Mouse (Mus musculus) midbrain, embryonic 16.5 days (tissue): ENCODE results near the gene Lingo4. TPM values are rescaled to one million over a fixed set of nuclear protein-coding genes. Genes with fewer than 3 reads are reported as not detected.

Experiments
- ATAC-seq: fragments of 200-750 bp; cut with Nextera tagmentation; 2 replicates; pipeline ENCODE4 v1.8.0; 2017; ENCODE audit warnings: moderate TSS enrichment
- H3K27ac ChIP-seq: fragments of 300-500 bp; sonication (generic); 2 replicates; pipeline ENCODE4 v1.5.1; 2014; ENCODE audit warnings: mild to moderate bottlenecking, low read length, mixed read lengths
- H3K27me3 ChIP-seq: fragments of 300-500 bp; sonication (generic); 2 replicates; pipeline ENCODE4 v1.6.1; 2014; ENCODE audit warnings: low read depth, low read length, mixed read lengths; ENCODE audit not compliant: control insufficient read depth, insufficient read depth
- H3K36me3 ChIP-seq: fragments of 300-500 bp; sonication (generic); 2 replicates; pipeline ENCODE4 v1.6.1; 2014; ENCODE audit warnings: mild to moderate bottlenecking, low read length, moderate library complexity, mixed read lengths; ENCODE audit not compliant: control insufficient read depth, insufficient read depth
- H3K4me1 ChIP-seq: fragments of 300-500 bp; sonication (generic); 2 replicates; pipeline ENCODE4 v1.6.1; 2014; ENCODE audit warnings: mild to moderate bottlenecking, low read length, mixed read lengths; ENCODE audit not compliant: control insufficient read depth, insufficient read depth
- H3K4me2 ChIP-seq: fragments of 300-500 bp; sonication (generic); 2 replicates; pipeline ENCODE4 v1.6.1; 2014; ENCODE audit warnings: mild to moderate bottlenecking, low read length, mixed read lengths
- H3K4me3 ChIP-seq: fragments of 300-500 bp; sonication (generic); 2 replicates; pipeline ENCODE4 v1.5.1; 2014; ENCODE audit warnings: low read depth, mild to moderate bottlenecking, low read length, moderate library complexity, mixed read lengths
- H3K9ac ChIP-seq: fragments of 300-500 bp; sonication (generic); 2 replicates; pipeline ENCODE4 v1.6.1; 2014; ENCODE audit warnings: low read depth, low read length, mixed read lengths
- H3K9me3 ChIP-seq: fragments of 300-500 bp; sonication (generic); replicated peaks from 2 replicates; pipeline ENCODE4 v1.6.1; 2014; ENCODE audit warnings: mild to moderate bottlenecking, low read length, mixed read lengths; ENCODE audit not compliant: control insufficient read depth, poor library complexity, severe bottlenecking
- whole genome bisulfite sequencing: fragments of 180-500 bp; shearing (Covaris S2); extraction: QIAGEN DNeasy Blood & Tissue Kit; methylation state at CpG from one replicate; pipeline ENCODE4 v1.1.7; 2014; 5-methylcytosine and 5-hydroxymethylcytosine counted together
- polyA plus RNA-seq: library from polyadenylated mRNA; unstranded; fragments of >200 nt; fragmentation: Nextera tagmentation; extraction: Ambion mirVana; gene quantifications from 2 replicates; pipeline ENCODE4 v1.2.1, GENCODE M21; 2015

The Lingo4 gene
- polyA plus RNA-seq, 1 experiment from 2014 or later = 1.6 TPM

GRCm38 (mm10) chr3:94412530-94412929 lies 14.2 kb downstream of the Lingo4 start:
- peak; percentile 72 for ATAC-seq
- 0 out of 2 replicates have a peak, but pooled peaks cover 1% of the 10 kb centered on the region for H3K36me3 ChIP-seq
- H3K27me3 ChIP-seq = no peaks in the 10 kb centered on the region
- WGBS = 1% methylated on average over 25 of the region's 25 CpGs
- peak overlapping the region; percentile 95 for H3K4me2 ChIP-seq
- peak overlapping the region; percentile 80 for H3K9ac ChIP-seq
- H3K9me3 ChIP-seq = no peaks in the 10 kb centered on the region
- H3K4me3 ChIP-seq = peak overlapping the region; percentile 84
- H3K4me1 ChIP-seq = peaks cover 14% of the 10 kb centered on the region
- peak overlapping the region; percentile 87 for H3K27ac ChIP-seq

- ATAC-seq = peak; percentile 100
Measured at GRCm38 (mm10) chr3:94413031-94413679, 14.8 kb downstream of the Lingo4 start, which contains the start of gene Tdrkh. Gene Tdrkh (plus strand): TSS chr3:94413273.

GRCm38 (mm10) chr3:94430980-94431379 lies 32.7 kb downstream of the Lingo4 start:
- Histone ChIP-seq H3K4me3 (no peak overlapping the region), H3K4me2 (no peak overlapping the region), H3K4me1 (no peaks in the 10 kb centered on the region), H3K27me3 (no peaks in the 10 kb centered on the region), H3K27ac (no peak overlapping the region), H3K36me3 (peaks cover 8% of the 10 kb centered on the region; the same call in 1 of the 2 replicates), H3K9me3 (no peaks in the 10 kb centered on the region), H3K9ac (no peak overlapping the region)
- 86% methylated on average over 2 of the region's 2 CpGs for WGBS
- ATAC-seq = no peak

More at GRCm38 (mm10) chr3:94413031-94413679, 14.8 kb downstream of the Lingo4 start, which contains the start of gene Tdrkh:
- Histone ChIP-seq H3K27me3 (no peaks in the 10 kb centered on the region), H3K9ac (peak within 1 kb of the TSS; percentile 82), H3K4me2 (peak within 1 kb of the TSS; percentile 95), H3K9me3 (no peaks in the 10 kb centered on the region), H3K36me3 (no peaks in the 10 kb centered on the region), H3K27ac (peak within 1 kb of the TSS; percentile 87), H3K4me3 (peak within 1 kb of the TSS; percentile 84), H3K4me1 (peaks cover 14% of the 10 kb centered on the region)
- WGBS = 3% methylated on average over 52 of the region's 52 CpGs

GRCm38 (mm10) chr3:94434305-94434704 lies 36.0 kb downstream of the Lingo4 start:
- Histone ChIP-seq H3K9ac (no peak overlapping the region), H3K9me3 (no peaks in the 10 kb centered on the region), H3K36me3 (0 out of 2 replicates have a peak, but pooled peaks cover 4% of the 10 kb centered on the region), H3K4me3 (no peak overlapping the region), H3K4me2 (no peak overlapping the region), H3K27me3 (no peaks in the 10 kb centered on the region), H3K4me1 (no peaks in the 10 kb centered on the region), H3K27ac (no peak overlapping the region)
- ATAC-seq = no peak
- 97% methylated on average over 2 of the region's 2 CpGs for WGBS

- peaks cover 5% of the 10 kb centered on the region; the same call in 1 of the 2 replicates for H3K27me3 ChIP-seq
- H3K4me2 ChIP-seq = no peak overlapping the region
- WGBS = 87% methylated on average over 9 of the region's 9 CpGs
- no peak overlapping the region for H3K9ac ChIP-seq
- no peak for ATAC-seq
- H3K27ac ChIP-seq = no peak overlapping the region
- H3K4me3 ChIP-seq = no peak overlapping the region
- H3K4me1 ChIP-seq = no peaks in the 10 kb centered on the region
- H3K36me3 ChIP-seq = no peaks in the 10 kb centered on the region
- no peaks in the 10 kb centered on the region for H3K9me3 ChIP-seq
Measured at GRCm38 (mm10) chr3:94436420-94436819, 38.1 kb downstream of the Lingo4 start.

- Histone ChIP-seq H3K4me3 (no peak overlapping the region), H3K4me1 (peaks cover 9% of the 10 kb centered on the region), H3K36me3 (peaks cover 6% of the 10 kb centered on the region), H3K27me3 (peaks cover 5% of the 10 kb centered on the region; the same call in 1 of the 2 replicates), H3K4me2 (no peak overlapping the region), H3K9me3 (no peaks in the 10 kb centered on the region), H3K9ac (no peak overlapping the region), H3K27ac (no peak overlapping the region)
- no peak for ATAC-seq
- 36% methylated on average over 3 of the region's 3 CpGs for WGBS
Measured at GRCm38 (mm10) chr3:94441182-94441581, 42.9 kb downstream of the Lingo4 start.

- Histone ChIP-seq H3K4me2 (peak within 1 kb of the TSS; percentile 75), H3K4me1 (peaks cover 9% of the 10 kb centered on the region), H3K4me3 (peak within 1 kb of the TSS; percentile 91), H3K9ac (peak within 1 kb of the TSS; percentile 93), H3K36me3 (peaks cover 23% of the 10 kb centered on the region), H3K27ac (peak within 1 kb of the TSS; percentile 72), H3K9me3 (no peaks in the 10 kb centered on the region), H3K27me3 (peaks cover 5% of the 10 kb centered on the region; the same call in 1 of the 2 replicates)
- under 1% methylated on average over 39 of the region's 39 CpGs for WGBS
- ATAC-seq = peak; percentile 98
Measured at GRCm38 (mm10) chr3:94442951-94443596, 44.8 kb downstream of the Lingo4 start, which contains the start of gene Mrpl9. Gene Mrpl9 (plus strand): TSS chr3:94443318.

GRCm38 (mm10) chr3:94443597-94443964 lies 45.3 kb downstream of the Lingo4 start, which contains the start of gene Oaz3:
Gene Oaz3 (minus strand): TSS chr3:94443915.
- Histone ChIP-seq H3K36me3 (peaks cover 27% of the 10 kb centered on the region), H3K27ac (peak within 1 kb of the TSS; percentile 72), H3K4me3 (peak within 1 kb of the TSS; percentile 91), H3K4me2 (peak within 1 kb of the TSS; percentile 75), H3K9ac (peak within 1 kb of the TSS; percentile 93), H3K9me3 (no peaks in the 10 kb centered on the region), H3K4me1 (peaks cover 9% of the 10 kb centered on the region), H3K27me3 (peaks cover 5% of the 10 kb centered on the region; the same call in 1 of the 2 replicates)
- no peak for ATAC-seq
- WGBS = 2% methylated on average over 22 of the region's 24 CpGs

GRCm38 (mm10) chr3:94449377-94449776 lies 51.1 kb downstream of the Lingo4 start:
- Histone ChIP-seq H3K27me3 (no peaks in the 10 kb centered on the region), H3K36me3 (peaks cover 31% of the 10 kb centered on the region), H3K4me3 (no peak overlapping the region), H3K4me2 (no peak overlapping the region), H3K27ac (no peak overlapping the region), H3K9ac (no peak overlapping the region), H3K9me3 (no peaks in the 10 kb centered on the region), H3K4me1 (peaks cover 4% of the 10 kb centered on the region)
- 95% methylated on average over 2 of the region's 2 CpGs for WGBS
- no peak for ATAC-seq
